Mouse (Mus musculus) yolk sac, embryonic 10.5 days (tissue): Measurements from ENCODE around the gene Anapc11.
"Not testable (repeated sequence)": the region's sequence is repeated elsewhere in the genome, so short reads cannot be mapped to it uniquely, and the experiment has no call there.

Experiments used
- DNase-seq: peaks from one replicate; pipeline ENCODE4 v3.0.0-alpha.2; 2017; ENCODE audit warnings: low spot score

Gene Anapc11

DNA sequence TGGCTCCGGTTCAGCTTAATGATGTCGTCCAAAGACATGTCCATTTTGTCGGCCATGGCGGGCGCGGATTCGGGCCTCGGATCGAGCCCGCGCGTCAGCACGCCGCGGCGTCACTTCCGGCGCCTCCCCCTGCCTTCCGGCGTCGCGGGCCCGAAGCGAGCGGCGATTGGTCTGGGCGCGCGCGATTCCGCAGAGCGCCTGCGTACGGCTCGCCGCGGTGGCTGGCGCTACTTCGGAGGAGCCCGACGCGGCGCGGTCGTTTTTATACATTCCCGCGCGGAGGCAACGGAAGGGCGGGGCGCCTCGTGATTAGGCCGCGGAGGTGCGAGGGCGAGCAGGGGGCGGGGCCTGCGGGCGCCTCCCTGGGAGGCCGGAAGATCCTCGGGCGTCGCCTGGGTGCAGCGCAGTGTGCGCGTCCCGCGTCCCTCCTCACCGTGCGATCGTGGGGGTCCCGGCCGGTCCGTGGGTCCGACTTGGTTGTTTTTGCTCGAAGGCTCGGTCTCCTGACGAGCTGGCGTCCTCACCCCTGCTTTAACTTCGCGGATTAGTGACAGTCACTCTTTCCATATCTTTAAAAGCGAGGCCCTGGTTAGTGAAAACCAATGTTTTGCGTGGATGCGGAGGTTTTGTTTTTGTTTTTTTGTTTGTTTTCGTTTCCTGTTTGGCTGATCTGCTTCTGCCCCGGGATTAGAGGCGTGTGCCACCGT, at the start of gene Anapc11, which contains the start of gene Alyref:
TSS of gene Anapc11 (plus strand) at position 139 of the 707 bp plus-strand sequence.
TSS of gene Alyref (minus strand) at position 83 of the 707 bp plus-strand sequence.
- DNase-seq = peak; percentile 94

DNA sequence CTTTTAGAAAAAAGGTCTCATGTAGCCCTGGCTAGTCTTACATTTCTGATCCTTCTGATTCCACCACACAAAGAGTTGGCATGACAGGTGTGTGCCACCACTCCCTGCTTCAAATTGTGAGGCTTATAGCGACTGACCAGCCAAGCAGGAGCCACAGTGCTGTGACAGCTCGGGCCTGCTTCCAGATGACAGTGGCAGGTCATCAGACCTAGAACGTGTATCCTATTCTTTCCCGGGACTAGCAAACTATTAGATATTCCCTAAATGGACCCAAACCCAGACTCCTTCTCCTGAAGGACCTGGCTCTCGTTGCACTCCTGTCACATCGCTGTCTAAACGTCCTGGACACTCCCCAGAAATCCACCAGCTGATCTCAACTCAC, 49.4 kb upstream of the Anapc11 start:
- no peak for DNase-seq

DNA sequence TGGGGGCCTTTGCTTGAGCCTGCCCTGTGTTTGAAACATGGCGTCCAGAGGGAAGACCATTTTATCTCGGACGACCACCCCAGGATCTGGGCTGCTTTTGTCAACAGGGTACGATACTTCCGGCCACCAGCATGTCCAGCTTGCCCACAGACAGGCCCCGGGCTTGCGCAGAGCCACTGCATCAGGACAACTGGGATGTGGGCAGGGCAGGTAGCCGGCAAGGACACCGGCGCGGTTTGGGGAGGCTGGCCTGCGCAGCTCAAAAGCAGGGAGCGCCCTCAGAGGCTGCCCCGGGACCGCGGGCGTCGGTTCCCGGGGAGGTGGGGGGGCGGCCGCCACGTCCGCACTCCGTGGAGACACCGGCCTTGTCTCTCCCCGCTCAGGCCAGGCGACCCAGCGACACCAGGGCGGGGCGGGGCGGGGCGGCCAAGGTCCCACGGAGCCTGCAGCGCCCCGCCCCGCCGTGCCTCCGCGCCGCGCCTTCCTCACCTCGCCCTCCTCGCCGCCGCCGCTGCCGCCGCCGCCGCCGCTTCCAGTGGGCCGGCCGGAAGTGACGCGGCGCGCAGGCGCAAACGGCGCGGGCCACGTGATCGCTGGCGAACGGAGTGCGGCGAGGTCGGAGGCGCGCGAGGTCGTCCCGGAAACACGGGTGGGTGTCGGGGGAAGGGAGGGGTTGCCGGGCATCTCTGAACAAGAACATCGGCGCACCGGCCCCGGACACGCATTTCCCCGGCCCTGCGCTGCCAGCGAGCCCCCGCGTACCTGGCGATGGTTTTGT, 48.9 kb upstream of the Anapc11 start, which contains the start of gene Mcrip1:
TSS of gene Mcrip1 (minus strand) at position 560 of the 778 bp plus-strand sequence.
- DNase-seq = peak; percentile 87

DNA sequence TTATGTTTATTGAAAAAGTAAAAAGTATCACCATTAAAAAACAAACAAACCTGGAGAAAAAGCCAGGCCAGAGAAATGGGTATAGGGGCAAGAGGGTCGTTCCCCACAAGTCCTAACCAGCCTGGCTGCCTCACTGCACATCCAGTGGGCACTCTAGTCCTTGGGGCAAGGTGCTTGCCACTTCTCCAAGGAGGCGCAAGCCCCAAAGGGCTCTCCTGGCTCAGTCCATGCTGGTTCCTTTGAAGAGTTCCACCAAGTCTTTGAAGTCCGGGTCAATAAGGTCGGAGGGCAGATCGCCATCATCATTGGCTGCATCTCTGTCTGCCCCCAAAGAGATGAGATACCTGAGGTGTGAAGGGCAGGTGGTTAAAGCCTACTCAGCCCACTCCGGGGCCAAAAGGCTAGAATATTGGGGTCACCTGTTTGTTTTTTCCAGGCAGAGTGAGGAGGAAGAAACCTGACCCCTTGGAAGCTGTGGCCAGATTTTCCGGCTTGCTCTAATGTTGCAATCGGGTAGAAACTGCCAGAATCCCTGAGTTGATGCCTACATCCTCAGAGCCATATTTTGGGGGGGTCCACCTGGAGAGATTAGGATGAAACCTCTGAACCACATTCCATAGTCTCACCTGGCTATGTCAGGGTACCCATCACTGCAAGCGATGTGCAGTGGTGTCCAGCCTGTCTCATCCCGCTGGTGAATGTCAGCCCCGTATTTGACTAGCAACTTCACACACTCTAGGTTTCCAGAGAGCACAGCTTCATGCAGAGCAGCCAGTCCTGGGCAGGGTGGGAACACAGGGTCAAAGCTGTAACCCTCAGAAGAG, 48.0 kb upstream of the Anapc11 start:
- DNase-seq = no peak

DNA sequence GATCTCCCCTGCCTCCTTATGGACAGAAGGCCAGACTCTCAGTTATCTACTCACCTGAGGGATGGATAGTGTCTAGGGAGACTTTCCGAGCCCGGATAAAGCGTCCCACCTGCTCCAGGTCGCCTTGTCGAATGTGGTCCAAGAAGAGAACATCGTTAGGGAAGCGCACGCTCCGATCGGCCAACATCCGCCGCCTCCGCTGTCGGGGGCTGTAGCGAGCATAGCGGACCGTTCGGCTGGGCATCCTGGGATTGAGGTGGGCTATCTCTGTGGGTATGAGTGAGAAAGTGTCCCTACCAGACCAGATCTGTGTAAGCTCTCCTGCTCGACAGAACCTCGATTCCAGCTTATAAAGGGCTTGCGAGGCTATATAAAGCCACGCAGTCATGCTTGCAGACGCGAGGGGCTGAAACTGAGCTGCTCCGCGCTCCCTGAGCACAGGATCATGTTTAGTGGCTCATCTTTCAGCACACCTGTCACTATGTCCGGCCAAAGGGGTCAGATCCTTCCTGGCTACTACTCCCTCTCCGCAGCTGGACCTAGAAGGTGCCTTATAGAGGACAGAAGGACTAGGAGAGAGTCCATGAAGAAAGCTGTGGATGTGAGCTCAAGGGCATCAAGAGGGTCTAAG, 47.3 kb upstream of the Anapc11 start, which contains the start of gene Ppp1r27:
TSS of gene Ppp1r27 (minus strand) at position 323 of the 631 bp plus-strand sequence.
- no peak for DNase-seq

DNA sequence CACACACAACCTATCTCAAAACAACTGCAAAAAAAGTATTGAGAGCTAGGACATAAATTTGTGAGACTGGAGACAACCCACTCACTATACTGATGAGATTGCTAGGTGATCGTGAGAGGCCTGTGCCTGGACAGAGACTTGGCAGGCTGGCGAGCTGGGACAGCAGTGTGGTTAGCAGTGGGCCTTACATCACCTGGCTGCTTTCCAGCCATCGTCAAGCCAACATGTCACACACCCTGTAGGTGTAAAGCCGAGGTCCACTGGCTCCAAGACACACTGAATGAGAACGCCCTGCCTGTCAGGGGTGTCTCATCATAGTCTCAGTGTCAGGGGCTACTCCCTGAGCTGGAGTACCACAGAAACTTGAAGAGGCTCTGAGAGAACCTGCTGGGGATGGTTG, 45.5 kb upstream of the Anapc11 start:
- no peak for DNase-seq

DNA sequence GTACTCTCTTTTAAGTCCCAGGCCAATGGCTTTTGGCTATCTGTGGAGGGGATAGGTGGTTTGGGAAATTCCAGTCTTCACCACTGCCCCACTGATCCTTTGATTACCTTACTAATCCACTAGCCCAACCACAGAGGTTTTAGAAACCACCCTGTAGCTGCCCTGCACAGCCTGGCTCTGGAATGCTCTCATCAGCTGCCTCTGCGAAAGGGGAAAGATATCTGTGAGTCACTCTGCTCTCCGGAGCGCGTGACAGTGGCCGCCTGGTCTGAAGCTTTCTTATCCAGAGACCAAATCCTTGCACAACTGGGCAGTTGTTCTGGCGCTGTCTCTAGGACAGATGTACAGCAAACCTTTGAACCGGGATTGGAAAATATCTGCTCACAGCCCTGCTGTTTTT, 43.4 kb upstream of the Anapc11 start:
- DNase-seq = peak; percentile 79

DNA sequence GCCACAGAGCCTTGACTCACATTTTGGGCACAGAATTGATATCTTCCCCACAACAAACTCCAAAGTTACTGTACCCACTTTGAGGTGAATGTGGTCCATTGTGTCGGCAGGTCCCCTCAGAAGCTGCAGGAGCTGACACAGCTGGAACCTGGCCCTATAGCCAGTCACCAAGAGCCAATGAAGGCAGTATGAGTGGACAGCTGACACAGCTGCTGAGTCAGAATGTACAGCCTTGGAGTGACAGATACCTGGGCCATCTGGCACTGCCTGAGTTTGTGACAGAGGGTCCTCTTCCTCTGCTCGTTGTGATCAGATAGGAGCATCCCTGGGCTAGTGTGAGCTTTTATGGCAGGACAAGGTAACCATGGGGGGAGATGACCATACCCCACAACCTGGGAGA, 43.0 kb upstream of the Anapc11 start:
- peak; percentile 39 for DNase-seq

DNA sequence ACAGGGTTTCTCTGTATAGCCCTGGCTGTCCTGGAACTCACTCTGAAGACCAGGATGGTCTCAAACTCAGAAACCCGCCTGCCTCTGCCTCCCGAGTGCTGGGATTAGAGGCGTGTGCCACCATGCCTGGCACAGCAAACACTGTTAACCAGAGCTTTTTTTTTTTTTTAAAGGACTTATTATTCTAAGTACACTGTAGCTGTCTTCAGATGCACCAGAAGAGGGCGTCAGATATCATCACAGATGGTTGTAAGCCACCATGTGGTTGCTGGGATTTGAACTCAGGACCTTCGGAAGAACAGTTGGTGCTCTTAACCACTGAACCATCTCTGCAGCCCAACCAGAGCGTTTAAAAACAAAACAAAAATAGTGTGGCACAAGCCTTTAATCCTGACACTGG, 39.4 kb upstream of the Anapc11 start:
- not testable (repeated sequence) for DNase-seq

DNA sequence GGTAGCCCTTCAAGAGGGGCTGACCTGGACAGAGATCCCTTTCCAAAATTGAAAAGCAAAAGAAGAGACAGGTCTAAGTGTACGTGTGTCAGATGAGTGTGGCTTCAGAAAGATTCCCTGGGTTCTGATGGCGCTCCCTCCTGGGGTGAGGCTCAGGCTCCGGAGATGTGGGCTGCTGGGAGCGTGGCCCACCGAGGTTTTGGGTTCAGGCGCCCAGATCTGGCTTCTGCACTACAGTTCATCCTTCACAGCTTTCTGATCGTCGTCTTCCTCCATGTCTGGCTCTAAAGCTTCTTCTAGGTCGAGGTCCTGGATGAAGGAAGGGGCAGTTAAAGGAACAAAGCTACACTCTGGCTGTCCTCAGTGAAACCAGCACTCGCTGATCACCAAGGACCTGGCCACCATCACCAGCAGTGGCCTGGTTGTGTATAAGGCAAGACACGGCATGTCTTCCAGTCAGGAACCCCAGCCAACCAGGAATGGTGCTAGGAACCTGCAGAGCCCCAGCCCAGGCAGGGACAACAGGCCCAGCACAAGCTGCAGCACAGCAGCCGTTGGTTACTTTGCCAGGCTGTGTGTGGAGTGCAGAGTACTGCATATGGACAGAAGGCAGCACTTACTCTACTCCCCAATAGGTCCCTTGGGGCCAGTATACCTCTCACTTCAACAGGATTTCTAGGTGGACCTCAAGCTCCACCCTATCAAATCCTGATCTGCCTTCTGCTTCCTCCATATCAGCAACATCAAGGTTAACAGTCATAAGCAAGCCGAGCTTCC, 37.1 kb upstream of the Anapc11 start:
- no peak for DNase-seq

DNA sequence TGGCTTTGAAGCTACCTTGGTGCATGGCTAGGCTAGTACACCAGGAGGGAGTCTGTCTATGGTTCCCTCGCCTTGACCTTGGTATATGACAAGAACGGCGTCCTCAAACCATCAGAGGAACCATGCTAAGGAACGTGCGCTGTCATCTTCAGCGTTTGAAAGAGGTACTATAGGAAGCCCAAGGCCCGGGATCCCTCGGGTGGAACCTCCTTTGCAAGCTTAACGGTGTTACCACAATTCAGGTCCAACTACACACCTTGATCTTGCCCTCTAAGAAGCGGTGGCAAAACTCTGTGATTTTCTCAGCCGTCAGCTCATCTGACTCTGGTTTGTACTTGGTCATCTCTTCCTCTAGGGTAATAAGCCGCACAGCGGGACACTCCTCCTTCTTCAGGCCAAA, 35.3 kb upstream of the Anapc11 start:
- DNase-seq = no peak

DNA sequence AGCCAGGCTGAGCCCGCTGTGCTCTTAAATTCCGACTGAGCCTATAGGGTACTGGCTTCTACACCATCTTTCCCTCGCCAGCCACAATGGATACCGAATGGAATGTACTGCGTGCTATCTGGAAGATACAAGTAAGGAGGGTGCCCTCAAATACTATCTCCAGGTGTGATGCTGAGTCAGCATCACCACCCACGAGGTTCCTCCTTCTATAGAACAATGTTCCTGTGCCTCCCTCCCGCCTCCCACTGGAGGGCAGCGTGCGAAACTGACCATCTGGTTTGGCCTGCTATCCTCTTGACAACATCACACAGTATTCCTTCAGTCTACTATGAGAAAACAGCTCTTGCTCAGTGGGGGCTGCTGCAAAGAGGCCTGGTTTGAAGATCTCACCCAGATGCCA, 33.1 kb upstream of the Anapc11 start:
- no peak for DNase-seq

DNA sequence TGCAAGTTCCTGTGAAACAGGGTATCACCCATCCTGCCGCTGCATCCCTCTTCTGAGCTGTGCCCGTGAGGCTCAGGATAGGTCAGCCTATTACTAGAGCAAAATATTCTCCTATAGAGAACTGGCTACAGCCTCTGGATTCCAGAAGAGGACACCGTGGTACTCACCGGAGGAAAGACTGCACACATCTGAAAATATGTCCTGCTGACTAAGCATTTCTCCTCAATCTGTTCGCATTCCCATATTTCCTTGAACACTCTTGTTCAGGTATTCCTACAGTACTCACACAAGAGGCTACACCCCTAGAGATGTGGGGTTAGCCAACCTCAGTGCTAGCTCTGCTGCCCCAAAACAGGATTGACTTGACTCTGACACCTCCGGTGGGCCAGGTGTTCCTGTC, 29.9 kb upstream of the Anapc11 start:
- DNase-seq = no peak

DNA sequence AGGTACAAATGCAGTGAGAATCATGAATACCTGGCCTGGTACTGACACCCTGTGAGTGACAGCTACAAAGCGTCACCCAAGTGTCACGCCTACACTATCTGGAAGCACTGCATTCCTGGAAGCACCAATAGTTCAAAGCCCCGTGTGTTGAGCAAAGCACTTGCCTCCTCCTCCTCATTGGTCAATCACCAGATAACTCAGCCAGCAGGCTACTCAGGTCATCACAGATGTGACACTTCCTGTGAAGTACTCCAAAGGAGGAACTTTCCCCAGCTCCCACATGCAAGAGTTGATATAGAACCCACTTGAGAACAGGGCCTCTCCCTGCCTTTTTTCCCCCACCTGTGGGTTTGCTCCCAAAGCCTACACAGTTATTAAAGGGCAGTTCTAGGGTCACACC, 27.1 kb upstream of the Anapc11 start:
- DNase-seq = peak; percentile 79

DNA sequence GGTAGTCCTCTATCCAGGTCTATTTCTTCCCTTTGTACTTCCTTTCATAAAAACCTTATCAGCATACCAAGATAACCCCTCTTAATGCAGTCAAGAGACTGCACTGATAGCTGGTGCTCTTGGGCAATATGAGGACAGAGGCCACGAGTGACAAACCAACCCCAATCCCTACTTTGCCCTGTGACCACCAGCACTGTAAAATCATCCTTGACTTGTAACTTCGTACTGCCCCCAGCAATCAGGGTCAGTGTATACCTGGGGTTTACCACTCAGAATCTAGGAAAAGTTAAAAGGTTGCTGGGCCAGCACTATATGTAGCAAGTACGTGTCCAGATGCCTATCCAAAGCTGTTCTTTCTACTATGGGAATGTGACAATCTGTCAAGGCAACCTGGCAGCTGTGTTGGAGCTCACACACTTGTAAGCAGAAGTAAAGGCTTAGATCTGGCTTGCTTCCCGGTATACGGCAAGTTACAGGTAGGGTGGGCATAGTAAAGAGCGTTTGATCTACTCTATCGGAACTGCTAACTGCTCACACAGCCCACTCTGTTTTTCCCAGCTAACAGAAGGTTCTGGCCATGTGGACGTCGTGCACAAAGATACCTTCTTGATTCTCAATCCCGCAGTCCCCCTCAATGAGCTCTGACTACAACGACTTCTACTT, 26.3 kb upstream of the Anapc11 start:
- no peak for DNase-seq

DNA sequence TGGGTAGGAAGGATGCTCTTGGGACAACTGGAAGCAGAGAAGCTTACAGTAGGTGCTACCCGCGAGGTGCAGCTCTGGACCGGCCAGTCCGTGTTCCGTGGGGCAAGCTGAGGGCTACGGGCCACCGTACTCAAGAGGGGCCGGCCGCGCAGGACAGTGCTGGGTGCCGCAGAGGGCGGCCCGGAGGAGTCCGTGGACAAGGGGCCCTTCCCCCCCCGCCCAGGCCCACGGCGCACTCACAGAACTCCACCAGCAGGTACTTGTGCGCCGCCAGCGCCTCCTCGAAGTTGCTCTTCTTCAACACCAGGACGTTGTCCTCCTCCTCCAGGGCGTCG, 25.8 kb upstream of the Anapc11 start:
- no peak for DNase-seq

DNA sequence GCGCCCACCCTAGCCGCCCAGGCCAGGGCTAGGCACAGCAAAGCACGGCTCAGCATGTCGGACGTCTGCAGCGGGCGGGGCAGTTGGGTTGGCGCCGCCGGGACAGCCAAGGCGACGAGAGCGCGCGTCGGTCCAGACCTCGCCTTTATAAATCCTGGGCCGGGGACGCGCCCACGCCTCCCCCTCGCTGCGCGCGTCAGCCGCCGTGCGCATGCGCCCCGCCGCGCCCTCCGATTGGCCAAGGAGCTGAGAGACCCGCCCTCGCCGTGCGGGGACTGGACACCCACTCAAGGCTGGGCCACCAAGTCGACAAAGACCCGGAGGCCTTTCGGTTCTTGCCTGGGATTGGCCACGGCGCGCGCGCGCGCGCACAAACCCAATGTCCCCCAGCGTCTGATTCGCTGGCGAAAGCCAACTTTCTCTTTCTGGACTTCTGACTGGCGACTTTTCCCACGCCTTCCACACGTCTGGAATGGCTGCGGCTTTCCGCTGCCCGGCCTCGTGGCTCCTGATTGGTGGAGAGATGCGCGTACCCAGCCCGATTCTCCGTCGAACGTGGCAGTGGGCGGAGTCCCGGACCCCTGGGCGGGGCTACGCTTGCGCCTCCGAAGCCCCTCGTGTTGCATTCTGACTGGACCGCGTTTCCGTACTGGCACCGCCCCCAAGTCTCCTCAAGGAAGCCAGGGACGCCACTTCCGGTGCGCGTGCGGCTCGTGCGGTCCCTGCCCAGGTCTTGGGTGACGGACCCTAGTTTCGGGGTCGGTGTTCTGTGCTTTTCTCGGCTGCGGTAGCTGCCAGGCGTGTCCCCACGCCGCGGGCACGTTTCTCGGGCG, 25.3 kb upstream of the Anapc11 start, which contains the start of gene P4hb:
TSS of gene P4hb (minus strand) at position 502 of the 833 bp plus-strand sequence.
- peak; percentile 100 for DNase-seq

DNA sequence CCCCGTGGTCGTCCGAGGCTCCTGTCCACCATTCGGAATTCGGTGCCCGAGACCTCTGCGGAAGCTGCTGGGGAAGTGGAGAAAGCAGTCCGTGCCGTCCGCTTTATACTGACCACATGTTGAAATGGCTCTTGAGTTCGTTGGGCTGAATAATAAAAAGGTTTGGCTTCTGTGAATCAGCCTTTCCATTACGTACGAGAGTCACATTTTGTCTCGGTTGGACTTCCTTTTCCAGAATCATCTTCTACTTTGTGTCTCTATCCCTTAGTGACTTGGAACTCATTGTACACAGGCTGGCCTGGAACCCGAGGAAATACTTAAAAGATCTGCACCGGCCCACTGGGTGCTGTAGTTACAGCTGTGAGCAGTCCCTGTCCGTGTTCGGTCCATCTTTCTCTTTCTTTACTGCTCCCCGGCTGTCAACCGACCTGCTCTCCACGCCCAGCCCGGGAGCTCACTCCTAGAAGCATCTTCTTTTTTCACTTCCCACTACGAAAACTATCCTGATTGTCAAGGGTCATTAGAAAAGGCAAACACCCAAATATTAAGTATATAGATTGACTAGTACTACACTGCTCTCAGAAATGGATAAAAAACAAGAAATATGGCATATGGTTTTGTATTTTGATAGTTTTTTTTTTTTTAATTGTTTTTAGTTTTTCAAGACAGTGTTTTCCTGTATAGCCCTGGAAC, 24.5 kb upstream of the Anapc11 start:
- no peak for DNase-seq

DNA sequence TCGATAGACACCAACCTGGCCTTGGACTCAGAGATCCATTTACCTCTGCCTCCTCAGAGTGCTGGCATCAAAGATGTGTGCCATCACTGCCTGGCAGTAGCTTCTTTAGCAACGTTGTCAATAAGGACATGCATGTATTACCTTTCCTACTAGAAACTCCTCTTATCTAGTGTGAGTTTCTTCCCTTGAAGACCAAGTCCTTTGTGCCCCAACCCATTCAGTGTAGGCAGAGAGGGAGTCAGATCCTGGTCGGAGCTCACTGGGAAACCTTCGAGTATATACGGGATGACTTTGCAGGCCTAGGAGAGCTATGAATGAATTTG, 24.0 kb upstream of the Anapc11 start:
- no peak for DNase-seq
